Mouse (Mus musculus) kidney, postnatal 0 days (tissue): ENCODE measurements at regions not wholly inside any gene's neighbourhood (a gene's known extent, or its start where the extent isn't known, plus 50 kb on each side); places are given as distances from the start of the nearest gene placed in this dataset.

ENCODE experiments used
- ATAC-seq: fragments of 200-750 bp; cut with Nextera tagmentation; replicated peaks from 2 replicates; pipeline ENCODE4 v1.8.0; 2017; ENCODE audit warnings: low read depth, moderate number of reproducible peaks, moderate TSS enrichment, moderate library complexity; ENCODE audit not compliant: low FRiP score
- DNase-seq: peaks from one replicate; pipeline ENCODE4 v3.0.0-alpha.2; 2016; ENCODE audit warnings: low spot score
- H3K27ac ChIP-seq: fragments of 300-500 bp; sonication (generic); 2 replicates; pipeline ENCODE4 v1.5.1; 2014; ENCODE audit warnings: mild to moderate bottlenecking
- H3K27me3 ChIP-seq: fragments of 300-500 bp; sonication (generic); 2 replicates; pipeline ENCODE4 v1.6.1; 2014; ENCODE audit warnings: low read length, mixed read lengths; ENCODE audit not compliant: insufficient read depth
- H3K36me3 ChIP-seq: fragments of 300-500 bp; sonication (generic); 2 replicates; pipeline ENCODE4 v1.6.1; 2014; ENCODE audit warnings: low read length, mixed read lengths; ENCODE audit not compliant: insufficient read depth
- H3K4me1 ChIP-seq: fragments of 300-500 bp; sonication (generic); replicated peaks from 2 replicates; pipeline ENCODE4 v1.6.1; 2014; ENCODE audit warnings: antibody characterized with exemption, low read length, mixed read lengths; ENCODE audit not compliant: insufficient read depth
- H3K4me2 ChIP-seq: fragments of 300-500 bp; sonication (generic); 2 replicates; pipeline ENCODE4 v1.6.1; 2014; ENCODE audit warnings: mild to moderate bottlenecking, low read length, moderate library complexity, mixed read lengths
- H3K4me3 ChIP-seq: fragments of 300-500 bp; sonication (generic); replicated peaks from 2 replicates; pipeline ENCODE4 v1.5.1; 2014; ENCODE audit warnings: low read depth, low read length
- H3K9ac ChIP-seq: fragments of 300-500 bp; sonication (generic); 2 replicates; pipeline ENCODE4 v1.6.1; 2014; ENCODE audit warnings: low read depth, low read length
- H3K9me3 ChIP-seq: fragments of 300-500 bp; sonication (generic); replicated peaks from 2 replicates; pipeline ENCODE4 v1.6.1; 2016; ENCODE audit warnings: low read length, inconsistent platforms, mixed read lengths
- CTCF ChIP-seq: IDR thresholded peaks from 2 replicates; pipeline ENCODE4 v1.5.1; 2016; ENCODE audit warnings: antibody characterized with exemption, low read depth, mild to moderate bottlenecking, moderate library complexity
- WGBS: fragments of 180-500 bp; shearing (Covaris S2); extraction: QIAGEN DNeasy Blood & Tissue Kit; methylation state at CpG from one replicate; pipeline ENCODE4 v1.1.7; 2014; 5-methylcytosine and 5-hydroxymethylcytosine counted together

DNA sequence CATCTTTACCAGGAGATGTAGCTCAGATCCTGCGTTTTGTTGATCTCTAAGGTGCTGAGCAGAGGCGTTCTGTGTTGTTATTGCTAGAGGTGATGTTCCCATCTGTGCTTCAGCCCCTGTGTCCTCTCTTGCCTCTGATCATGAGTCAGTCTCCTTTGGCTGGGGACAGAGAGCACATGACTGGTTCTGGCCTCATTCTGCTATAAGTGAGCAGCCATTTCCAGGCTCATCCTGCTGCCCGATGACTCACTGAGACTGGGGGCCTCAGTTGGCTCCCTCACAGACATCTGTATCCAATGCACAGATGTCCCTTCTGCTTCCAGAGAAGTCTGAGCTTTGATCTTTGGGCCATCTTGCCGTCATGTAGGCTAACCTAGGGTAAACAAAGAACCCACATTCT, 194.9 kb upstream of the Gm21798 start:
- H3K9me3 ChIP-seq: no peaks in the 10 kb centered on the region
- no peaks in the 10 kb centered on the region for H3K27me3 ChIP-seq
- H3K4me3 ChIP-seq: no peak overlapping the region
- WGBS: 74% methylated on average over 4 of the region's 4 CpGs
- no peak overlapping the region for H3K27ac ChIP-seq
- H3K9ac ChIP-seq: no peak overlapping the region
- H3K4me2 ChIP-seq: no peak overlapping the region
- no peaks in the 10 kb centered on the region for H3K36me3 ChIP-seq
- H3K4me1 ChIP-seq: no peaks in the 10 kb centered on the region
- TF ChIP-seq CTCF: no peak
- DNase-seq (no peak), ATAC-seq (no peak)

DNA sequence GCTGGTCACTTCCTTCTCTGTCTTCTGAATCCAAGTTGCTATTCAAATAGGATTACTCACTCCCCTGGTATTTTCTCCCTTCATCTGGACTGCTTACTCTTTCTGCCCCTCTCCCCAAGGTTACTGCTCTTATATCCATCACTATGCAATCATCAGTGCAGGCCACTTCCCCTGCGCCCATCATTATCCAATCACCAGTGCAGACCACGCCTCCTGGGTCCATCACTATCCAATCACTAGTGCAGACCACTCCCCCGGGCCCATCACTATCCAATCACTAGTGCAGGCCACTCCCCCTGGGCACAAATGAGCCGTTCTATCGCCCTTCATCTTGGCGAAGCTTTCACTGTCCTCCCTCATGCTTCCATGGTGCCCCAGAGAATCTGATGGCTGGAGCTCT, 191.1 kb upstream of the Gm21798 start:
- Histone ChIP-seq H3K27me3 (no peaks in the 10 kb centered on the region), H3K9ac (no peak overlapping the region), H3K4me3 (no peak overlapping the region), H3K4me1 (no peaks in the 10 kb centered on the region), H3K9me3 (no peaks in the 10 kb centered on the region), H3K4me2 (no peak overlapping the region), H3K36me3 (no peaks in the 10 kb centered on the region), H3K27ac (no peak overlapping the region)
- no peak for DNase-seq
- TF ChIP-seq CTCF: no peak
- 0 out of 2 replicates have a peak, but pooled peaks have one; percentile 21 for ATAC-seq
- WGBS: 95% methylated on average over 6 of the region's 6 CpGs

DNA sequence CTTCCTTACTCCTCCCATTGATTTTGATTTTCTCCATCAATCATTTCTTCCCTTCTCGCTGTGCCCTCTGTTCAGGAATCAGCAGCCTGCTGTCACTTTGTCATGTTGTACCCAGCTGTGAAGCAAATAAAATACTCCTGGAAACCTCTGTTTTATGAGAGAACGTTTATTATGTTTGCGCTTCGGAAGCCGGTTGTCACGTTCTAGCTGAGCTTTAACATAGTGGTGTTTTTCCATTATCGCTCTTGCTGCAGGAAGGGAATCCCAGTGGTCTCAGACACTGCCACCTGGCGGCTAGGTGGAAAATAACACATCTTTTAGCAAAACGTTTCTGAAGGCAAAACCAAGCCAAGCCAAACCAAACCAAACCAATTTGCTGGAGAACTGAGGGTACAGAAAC, 190.2 kb upstream of the Gm21798 start:
- WGBS: 9% methylated on average over 9 of the region's 9 CpGs
- Histone ChIP-seq H3K4me3 (no peak overlapping the region), H3K36me3 (no peaks in the 10 kb centered on the region), H3K9me3 (no peaks in the 10 kb centered on the region), H3K9ac (no peak overlapping the region), H3K4me2 (peak overlapping the region; percentile 30; the same call in 1 of the 2 replicates), H3K27ac (no peak overlapping the region), H3K4me1 (no peaks in the 10 kb centered on the region), H3K27me3 (no peaks in the 10 kb centered on the region)
- peak; percentile 91 for DNase-seq
- ATAC-seq: no peak
- peak; percentile 95 for TF ChIP-seq CTCF
